Mouse (Mus musculus) stomach, embryonic 16.5 days (tissue): ENCODE measurements around the gene Cand2. TPM values are rescaled to one million over a fixed set of nuclear protein-coding genes. Genes with fewer than 3 reads are reported as not detected.

Experiments used
- ATAC-seq: fragments of 200-750 bp; cut with Nextera tagmentation; 2 replicates; pipeline ENCODE4 v1.8.0; 2017; ENCODE audit warnings: moderate number of reproducible peaks, moderate TSS enrichment; ENCODE audit not compliant: insufficient read depth, low FRiP score
- H3K27ac ChIP-seq: fragments of 300-500 bp; sonication (generic); 2 replicates; pipeline ENCODE4 v1.5.1; 2014; ENCODE audit warnings: low read length
- H3K27me3 ChIP-seq: fragments of 300-500 bp; sonication (generic); 2 replicates; pipeline ENCODE4 v1.6.1; 2014; ENCODE audit warnings: low read length, control low read depth, mixed read lengths; ENCODE audit not compliant: control insufficient read depth, insufficient read depth
- H3K36me3 ChIP-seq: fragments of 300-500 bp; sonication (generic); 2 replicates; pipeline ENCODE4 v1.6.1; 2014; ENCODE audit warnings: low read length; ENCODE audit not compliant: control insufficient read depth, insufficient read depth
- H3K4me1 ChIP-seq: fragments of 300-500 bp; sonication (generic); 2 replicates; pipeline ENCODE4 v1.6.1; 2014; ENCODE audit warnings: low read length, control low read depth, mixed read lengths; ENCODE audit not compliant: control insufficient read depth, insufficient read depth
- H3K4me2 ChIP-seq: fragments of 300-500 bp; sonication (generic); 2 replicates; pipeline ENCODE4 v1.6.1; 2014; ENCODE audit warnings: low read depth, low read length, mixed read lengths
- H3K4me3 ChIP-seq: fragments of 300-500 bp; sonication (generic); replicated peaks from 2 replicates; pipeline ENCODE4 v1.5.1; 2014; ENCODE audit warnings: mild to moderate bottlenecking, low read length
- H3K9ac ChIP-seq: fragments of 300-500 bp; sonication (generic); 2 replicates; pipeline ENCODE4 v1.6.1; 2014; ENCODE audit warnings: low read length
- H3K9me3 ChIP-seq: fragments of 300-500 bp; sonication (generic); replicated peaks from 2 replicates; pipeline ENCODE4 v1.6.1; 2016; ENCODE audit warnings: low read length, control low read depth; ENCODE audit not compliant: control insufficient read depth
- WGBS: fragments of 180-500 bp; shearing (Covaris S2); extraction: QIAGEN DNeasy Blood & Tissue Kit; methylation state at CpG from one replicate; pipeline ENCODE4 v1.1.7; 2014; 5-methylcytosine and 5-hydroxymethylcytosine counted together
- polyA plus RNA-seq: library from polyadenylated mRNA; unstranded; fragments of >200 nt; fragmentation: Nextera tagmentation; extraction: Ambion mirVana; gene quantifications from 2 replicates; pipeline ENCODE4 v1.2.1, GENCODE M21; 2015

Gene Cand2
- polyA plus RNA-seq, 1 experiment from 2014 or later, result 22.6 TPM

DNA sequence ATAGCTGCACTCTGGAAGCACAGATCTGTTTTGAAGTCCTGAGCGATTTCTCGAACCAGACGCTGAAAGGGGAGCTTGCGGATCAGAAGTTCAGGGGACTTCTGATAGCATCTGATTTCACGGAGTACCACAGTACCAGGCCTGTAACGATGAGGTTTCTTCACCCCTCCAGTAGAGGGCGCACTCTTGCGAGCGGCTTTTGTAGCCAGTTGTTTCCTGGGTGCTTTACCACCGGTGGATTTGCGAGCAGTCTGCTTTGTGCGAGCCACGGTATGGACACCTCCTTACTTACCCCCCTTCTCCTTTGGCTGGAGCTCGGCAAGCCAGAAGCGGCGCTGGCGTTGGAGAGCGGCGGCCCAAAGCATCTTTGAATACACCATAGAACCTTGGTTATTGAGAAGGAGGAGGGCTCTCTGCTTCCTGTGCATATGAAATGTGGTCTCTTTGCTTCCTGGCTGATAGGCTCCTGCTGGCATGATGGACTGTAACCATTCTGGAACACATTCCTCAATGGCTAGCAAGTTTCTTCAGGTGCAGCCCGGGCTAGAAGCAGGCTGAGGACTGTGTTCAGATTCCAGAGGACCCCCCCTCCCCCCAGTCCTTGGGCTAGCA is 4.2 kb upstream of the Cand2 start:
- no peak for ATAC-seq
- 83% methylated on average over 20 of the region's 20 CpGs for WGBS
- H3K9ac ChIP-seq, result no peak overlapping the region

DNA sequence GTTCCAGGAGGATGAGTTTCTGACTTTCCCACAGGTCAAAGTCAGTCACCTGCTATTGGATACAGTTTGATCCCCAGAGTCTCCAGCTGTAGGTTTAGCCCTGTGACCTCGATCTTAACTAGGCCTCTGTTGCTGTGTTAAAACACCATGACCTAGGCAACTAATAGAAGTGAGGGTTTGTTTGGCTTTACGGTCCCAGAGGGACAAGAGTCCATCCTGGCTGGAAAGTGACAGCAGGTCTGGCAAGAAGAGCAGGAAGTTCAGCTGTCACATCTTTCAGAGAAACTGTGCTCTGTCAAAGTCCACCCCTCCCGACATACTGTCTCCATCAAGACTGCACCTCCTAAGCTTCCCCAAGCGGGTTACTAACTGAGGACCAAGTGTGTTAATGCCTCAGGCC is 3.5 kb upstream of the Cand2 start:
- ATAC-seq, result no peak
- no peak overlapping the region for H3K27ac ChIP-seq
- WGBS, result 65% methylated on average over 4 of the region's 4 CpGs

More for the DNA sequence above, 4.2 kb upstream of the Cand2 start:
- Histone ChIP-seq H3K4me3 (no peak overlapping the region), H3K27me3 (no peaks in the 10 kb centered on the region), H3K36me3 (no peaks in the 10 kb centered on the region), H3K27ac (no peak overlapping the region), H3K4me2 (no peak overlapping the region), H3K9me3 (no peaks in the 10 kb centered on the region), H3K4me1 (no peaks in the 10 kb centered on the region)

DNA sequence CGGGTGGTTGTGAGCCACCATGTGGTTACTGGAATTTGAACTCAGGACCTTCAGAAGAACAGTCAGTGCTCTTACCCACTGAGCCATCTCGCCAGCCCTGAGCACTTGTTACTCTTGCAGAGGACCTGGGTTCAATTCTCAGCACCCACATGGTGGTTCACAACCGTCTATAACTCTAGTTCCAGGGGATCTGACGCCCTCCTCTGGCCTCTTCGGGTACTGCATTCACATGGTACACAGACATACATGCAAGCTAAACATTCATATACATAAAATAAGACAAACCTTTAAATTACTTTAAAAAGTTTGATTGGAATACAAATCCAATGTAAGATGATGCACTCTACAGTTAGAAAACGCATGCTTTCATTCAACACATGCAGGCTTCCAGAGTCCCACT is 2.1 kb upstream of the Cand2 start:
- Histone ChIP-seq H3K4me1 (peaks cover 14% of the 10 kb centered on the region), H3K9me3 (no peaks in the 10 kb centered on the region), H3K27me3 (no peaks in the 10 kb centered on the region), H3K36me3 (no peaks in the 10 kb centered on the region), H3K9ac (no peak overlapping the region), H3K4me2 (no peak overlapping the region), H3K4me3 (no peak overlapping the region), H3K27ac (no peak overlapping the region)
- ATAC-seq, result no peak
- WGBS, result 75% methylated on average over 6 of the region's 6 CpGs

More for the DNA sequence above, 3.5 kb upstream of the Cand2 start:
- no peaks in the 10 kb centered on the region for H3K36me3 ChIP-seq
- no peak overlapping the region for H3K4me3 ChIP-seq
- no peak overlapping the region for H3K9ac ChIP-seq
- H3K4me2 ChIP-seq, result no peak overlapping the region
- H3K9me3 ChIP-seq, result no peaks in the 10 kb centered on the region
- no peaks in the 10 kb centered on the region for H3K27me3 ChIP-seq
- peaks cover 4% of the 10 kb centered on the region for H3K4me1 ChIP-seq

DNA sequence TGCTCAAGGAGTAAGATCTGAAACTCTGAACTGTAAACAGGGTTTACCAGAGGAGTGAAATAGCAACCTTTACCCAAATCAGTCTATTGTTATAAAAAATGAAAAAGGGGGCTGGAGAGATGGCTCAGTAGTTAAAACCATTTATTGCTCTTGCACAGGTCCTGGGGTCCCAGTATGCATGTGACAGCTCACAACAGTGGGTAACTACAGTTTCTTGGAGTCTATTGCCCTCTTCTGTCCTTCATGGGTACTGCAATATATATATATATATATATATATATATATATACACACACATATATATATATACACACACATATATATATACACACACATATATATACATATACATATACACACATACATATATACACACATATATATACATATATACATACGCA is 1.7 kb upstream of the Cand2 start:
- 89% methylated on average over 1 of the region's 1 CpGs for WGBS
- no peak overlapping the region for H3K9ac ChIP-seq
- H3K27ac ChIP-seq, result no peak overlapping the region
- no peaks in the 10 kb centered on the region for H3K36me3 ChIP-seq
- peaks cover 14% of the 10 kb centered on the region for H3K4me1 ChIP-seq
- no peaks in the 10 kb centered on the region for H3K9me3 ChIP-seq
- no peak overlapping the region for H3K4me3 ChIP-seq
- no peak overlapping the region for H3K4me2 ChIP-seq
- no peak for ATAC-seq
- no peaks in the 10 kb centered on the region for H3K27me3 ChIP-seq

DNA sequence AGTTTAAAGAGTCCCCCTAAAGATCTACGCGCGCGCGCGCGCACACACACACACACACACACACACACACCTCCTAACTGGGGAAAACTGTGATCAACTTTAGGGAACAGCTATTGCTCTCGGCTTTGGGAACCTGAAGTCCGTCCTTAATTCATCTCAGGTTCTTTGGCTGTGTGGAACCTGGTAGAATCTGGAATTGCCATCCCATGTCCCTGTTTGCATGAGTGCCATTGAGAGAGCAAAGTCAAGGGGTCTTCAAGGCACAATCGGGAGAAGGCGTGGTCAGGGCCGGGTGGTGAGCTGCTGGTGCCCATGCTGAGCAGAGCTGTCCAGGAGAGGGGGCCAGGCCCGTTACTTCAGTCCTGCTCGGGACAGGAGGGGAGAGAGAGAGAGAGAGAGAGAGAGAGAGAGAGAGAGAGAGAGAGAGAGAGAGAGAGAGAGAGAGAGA is 348 bp upstream of the Cand2 start:
- H3K4me1 ChIP-seq, result peaks cover 14% of the 10 kb centered on the region
- H3K27ac ChIP-seq, result no peak overlapping the region
- H3K36me3 ChIP-seq, result no peaks in the 10 kb centered on the region
- peak overlapping the region; percentile 81 for H3K4me3 ChIP-seq
- H3K9ac ChIP-seq, result peak overlapping the region; percentile 67
- 0 out of 2 replicates have a peak, but pooled peaks have one; percentile 67 for ATAC-seq
- no peaks in the 10 kb centered on the region for H3K27me3 ChIP-seq
- WGBS, result 1% methylated on average over 14 of the region's 14 CpGs
- no peaks in the 10 kb centered on the region for H3K9me3 ChIP-seq
- peak overlapping the region; percentile 75 for H3K4me2 ChIP-seq

DNA sequence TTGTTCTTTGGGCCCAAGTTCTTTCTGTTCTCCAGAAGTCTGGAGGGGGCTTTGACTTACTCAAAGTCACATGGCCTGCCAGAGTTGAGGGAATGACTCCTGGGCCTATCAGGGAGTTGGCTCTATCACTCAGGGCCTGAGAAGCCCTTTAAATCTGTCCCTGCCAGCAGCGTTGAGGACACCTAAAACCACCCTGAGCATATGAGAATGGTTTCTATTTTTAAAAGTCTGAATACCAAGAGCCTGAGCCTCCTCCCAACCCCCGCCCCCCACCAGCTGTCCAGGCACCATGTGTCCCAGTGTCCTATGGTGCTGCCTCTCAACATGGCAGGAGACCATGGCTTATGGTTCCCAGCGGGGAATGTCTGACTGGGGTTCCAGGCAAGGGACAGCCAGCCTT is 1.5 kb downstream of the Cand2 start:
- ATAC-seq, result 0 out of 2 replicates have a peak, but pooled peaks have one; percentile 18
- no peaks in the 10 kb centered on the region; the same call in 1 of the 2 replicates for H3K36me3 ChIP-seq
- H3K9ac ChIP-seq, result peak overlapping the region; percentile 87
- no peaks in the 10 kb centered on the region for H3K9me3 ChIP-seq
- H3K4me2 ChIP-seq, result peak overlapping the region; percentile 75
- H3K27me3 ChIP-seq, result no peaks in the 10 kb centered on the region
- 45% methylated on average over 3 of the region's 3 CpGs for WGBS
- H3K4me3 ChIP-seq, result peak overlapping the region; percentile 81
- H3K27ac ChIP-seq, result no peak overlapping the region
- peaks cover 14% of the 10 kb centered on the region for H3K4me1 ChIP-seq

DNA sequence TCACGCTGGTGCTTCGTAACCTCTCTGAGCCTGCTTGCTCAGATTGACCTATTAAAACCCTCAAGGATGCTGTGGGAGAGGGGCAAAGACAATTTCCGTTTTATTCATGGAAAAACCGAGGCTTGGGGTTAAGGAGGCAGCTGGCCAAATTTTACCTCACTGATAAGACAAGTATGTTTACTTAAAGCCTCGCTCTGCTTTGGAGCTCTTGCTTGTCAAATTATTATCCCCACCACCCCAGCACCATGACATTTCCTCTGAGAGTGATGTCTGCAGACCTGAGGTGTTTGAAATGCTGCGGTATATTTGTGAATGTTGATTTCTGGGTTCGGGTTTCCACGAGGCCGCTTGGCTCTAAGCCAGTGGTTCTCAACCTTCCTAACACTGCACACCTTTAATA is 2.0 kb downstream of the Cand2 start:
- Histone ChIP-seq H3K4me3 (peak overlapping the region; percentile 81), H3K4me1 (peaks cover 14% of the 10 kb centered on the region), H3K9me3 (no peaks in the 10 kb centered on the region), H3K36me3 (peaks cover 2% of the 10 kb centered on the region; the same call in 1 of the 2 replicates), H3K27ac (no peak overlapping the region), H3K4me2 (peak overlapping the region; percentile 75), H3K27me3 (no peaks in the 10 kb centered on the region), H3K9ac (peak overlapping the region; percentile 4; the same call in 1 of the 2 replicates)
- WGBS, result 21% methylated on average over 9 of the region's 9 CpGs
- no peak for ATAC-seq

DNA sequence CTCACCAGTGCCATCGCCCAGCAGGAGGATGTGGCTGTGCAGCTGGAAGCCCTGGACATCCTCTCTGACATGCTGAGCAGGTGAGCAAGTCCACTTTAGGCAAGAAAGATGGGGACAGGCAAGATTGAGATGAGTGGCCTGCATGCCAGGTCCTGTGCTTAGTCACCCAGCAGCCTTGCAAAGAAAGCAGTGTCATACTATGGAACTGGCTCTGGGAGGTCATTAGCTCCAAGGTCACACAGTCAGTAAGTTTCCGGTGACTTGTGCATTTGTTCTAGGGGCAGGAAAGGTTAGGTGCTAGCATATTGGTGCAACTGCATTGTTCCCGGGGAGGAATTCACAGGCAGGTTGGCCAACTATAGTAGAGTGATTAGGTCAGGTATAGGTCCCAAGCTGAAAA is 8.4 kb downstream of the Cand2 start:
- Histone ChIP-seq H3K9ac (no peak overlapping the region), H3K4me1 (no peaks in the 10 kb centered on the region), H3K27me3 (no peaks in the 10 kb centered on the region), H3K4me3 (no peak overlapping the region), H3K36me3 (peaks cover 10% of the 10 kb centered on the region; the same call in 1 of the 2 replicates), H3K9me3 (no peaks in the 10 kb centered on the region), H3K4me2 (no peak overlapping the region), H3K27ac (no peak overlapping the region)
- ATAC-seq, result no peak
- 84% methylated on average over 3 of the region's 3 CpGs for WGBS

DNA sequence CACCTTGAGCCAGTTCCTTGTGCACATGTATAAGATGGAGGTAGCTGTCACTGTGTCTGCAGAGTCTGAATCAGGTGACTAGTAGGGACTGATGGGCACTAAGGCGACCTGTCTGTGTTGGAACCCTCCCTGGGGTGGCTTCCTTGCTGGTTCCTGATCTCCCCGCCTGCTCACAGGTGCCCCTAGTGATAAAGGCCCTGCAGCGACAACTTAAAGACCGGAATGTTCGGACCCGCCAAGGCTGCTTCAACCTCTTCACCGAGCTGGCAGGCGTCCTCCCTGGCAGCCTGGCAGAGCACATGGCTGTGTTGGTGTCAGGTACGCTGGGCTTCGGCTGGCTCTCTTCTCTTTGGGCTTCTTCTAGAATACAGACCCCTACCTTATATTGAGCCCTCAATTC is 16.7 kb downstream of the Cand2 start:
- H3K36me3 ChIP-seq, result peaks cover 10% of the 10 kb centered on the region

More for the DNA sequence above, 16.7 kb downstream of the Cand2 start:
- WGBS, result 86% methylated on average over 10 of the region's 10 CpGs
- no peak overlapping the region for H3K27ac ChIP-seq
- H3K27me3 ChIP-seq, result no peaks in the 10 kb centered on the region
- H3K4me2 ChIP-seq, result no peak overlapping the region
- no peak overlapping the region for H3K9ac ChIP-seq
- no peak for ATAC-seq
- no peaks in the 10 kb centered on the region for H3K9me3 ChIP-seq
- H3K4me3 ChIP-seq, result no peak overlapping the region
- no peaks in the 10 kb centered on the region for H3K4me1 ChIP-seq
